Mouse (Mus musculus) megakaryocyte, embryonic 14.5 days (primary cell): ENCODE measurements at regions not wholly inside any gene's neighbourhood (a gene's known extent, or its start where the extent isn't known, plus 50 kb on each side); places are given as distances from the start of the nearest gene placed in this dataset.

ENCODE experiments used
- FLI1 ChIP-seq: IDR thresholded peaks from 2 replicates; pipeline ENCODE4 v1.6.1; 2012; ENCODE audit warnings: low read length, inconsistent platforms, mixed read lengths
- GATA1 ChIP-seq: IDR thresholded peaks from 3 replicates; pipeline ENCODE4 v1.6.1; 2012; ENCODE audit warnings: mixed read lengths, low read length, inconsistent platforms, borderline replicate concordance

DNA sequence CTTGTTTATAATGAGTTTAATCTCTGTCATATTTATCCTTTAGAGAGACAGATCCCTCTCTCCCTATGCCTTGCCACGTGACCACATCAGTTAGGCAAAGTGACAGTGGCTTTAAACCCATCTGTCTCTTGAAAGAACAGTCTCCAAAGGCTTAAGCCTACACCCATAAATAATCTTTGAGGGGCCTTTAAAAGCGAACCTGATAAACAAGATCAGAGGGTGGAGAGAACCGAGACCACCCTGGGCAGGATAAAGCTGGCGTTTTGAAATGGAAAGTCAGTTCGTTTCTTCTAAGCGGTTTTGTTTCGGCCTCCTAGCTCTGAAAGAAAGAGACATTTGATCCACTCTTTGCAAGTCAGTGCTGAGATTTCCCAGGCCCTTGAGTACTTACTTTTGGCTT lies 149.5 kb downstream of the Ackr3 start:
- no peak for TF ChIP-seq GATA1
- no peak for TF ChIP-seq FLI1
